Mouse (Mus musculus) lung, embryonic 15.5 days (tissue): ENCODE measurements around the gene Fryl. TPM values are rescaled to one million over a fixed set of nuclear protein-coding genes. Genes with fewer than 3 reads are reported as not detected.
A peak's percentile ranks its signal among the peaks of the same experiment; 100 is the strongest.

Experiments used
- ATAC-seq: fragments of 200-750 bp; cut with Nextera tagmentation; 2 replicates; pipeline ENCODE4 v1.8.0; 2017; ENCODE audit warnings: moderate number of reproducible peaks, borderline replicate concordance; ENCODE audit not compliant: low FRiP score, low TSS enrichment; ENCODE audit errors: extremely low read depth
- H3K27ac ChIP-seq: fragments of 300-500 bp; sonication (generic); 2 replicates; pipeline ENCODE4 v1.5.1; 2015; ENCODE audit warnings: moderate library complexity, mild to moderate bottlenecking, inconsistent platforms
- H3K27me3 ChIP-seq: fragments of 300-500 bp; sonication (generic); 2 replicates; pipeline ENCODE4 v1.6.1; 2015; ENCODE audit warnings: inconsistent platforms
- H3K36me3 ChIP-seq: fragments of 300-500 bp; sonication (generic); 2 replicates; pipeline ENCODE4 v1.6.1; 2015; ENCODE audit warnings: inconsistent platforms
- H3K4me1 ChIP-seq: fragments of 300-500 bp; sonication (generic); 2 replicates; pipeline ENCODE4 v1.6.1; 2015; ENCODE audit warnings: inconsistent platforms
- H3K4me2 ChIP-seq: fragments of 300-500 bp; sonication (generic); 2 replicates; pipeline ENCODE4 v1.6.1; 2015; ENCODE audit warnings: inconsistent platforms, mild to moderate bottlenecking, moderate library complexity
- H3K4me3 ChIP-seq: fragments of 300-500 bp; sonication (generic); 2 replicates; pipeline ENCODE4 v1.5.1; 2015; ENCODE audit warnings: mild to moderate bottlenecking, inconsistent platforms
- H3K9ac ChIP-seq: fragments of 300-500 bp; sonication (generic); 2 replicates; pipeline ENCODE4 v1.6.1; 2015; ENCODE audit warnings: inconsistent platforms
- H3K9me3 ChIP-seq: fragments of 300-500 bp; sonication (generic); 2 replicates; pipeline ENCODE4 v1.6.1; 2016; ENCODE audit warnings: inconsistent platforms
- WGBS: fragments of 180-500 bp; shearing (Covaris S2); methylation state at CpG from one replicate; pipeline ENCODE4 v1.1.7; 2015; 5-methylcytosine and 5-hydroxymethylcytosine counted together
- polyA plus RNA-seq: library from polyadenylated mRNA; unstranded; fragments of >200 nt; fragmentation: Nextera tagmentation; extraction: Ambion mirVana; gene quantifications from 2 replicates; pipeline ENCODE4 v1.2.1, GENCODE M21; 2015

The Fryl gene
- polyA plus RNA-seq, 1 experiment from 2014 or later, result 24.5 TPM

GRCm38 (mm10) chr5:73280567-73280850 is 24.1 kb upstream of the Fryl start:
- Histone ChIP-seq H3K4me3 (no peak overlapping the region), H3K4me2 (no peak overlapping the region), H3K36me3 (no peaks in the 10 kb centered on the region), H3K27me3 (no peaks in the 10 kb centered on the region), H3K9ac (no peak overlapping the region), H3K9me3 (no peaks in the 10 kb centered on the region), H3K4me1 (peaks cover 5% of the 10 kb centered on the region; the same call in 1 of the 2 replicates), H3K27ac (no peak overlapping the region)
- no peak for ATAC-seq
- 76% methylated on average over 4 of the region's 4 CpGs for WGBS

- Histone ChIP-seq H3K36me3 (no peaks in the 10 kb centered on the region), H3K4me2 (no peak overlapping the region), H3K27ac (no peak overlapping the region), H3K27me3 (no peaks in the 10 kb centered on the region), H3K4me1 (peaks cover 5% of the 10 kb centered on the region; the same call in 1 of the 2 replicates), H3K9ac (no peak overlapping the region), H3K9me3 (no peaks in the 10 kb centered on the region), H3K4me3 (no peak overlapping the region)
- ATAC-seq, result no peak
- WGBS, result 46% methylated on average over 4 of the region's 4 CpGs
Measured at GRCm38 (mm10) chr5:73279732-73280566, 23.5 kb upstream of the Fryl start.

- Histone ChIP-seq H3K27me3 (no peaks in the 10 kb centered on the region), H3K9ac (no peak overlapping the region), H3K27ac (no peak overlapping the region), H3K4me1 (peaks cover 5% of the 10 kb centered on the region; the same call in 1 of the 2 replicates), H3K4me3 (no peak overlapping the region), H3K4me2 (no peak overlapping the region), H3K36me3 (no peaks in the 10 kb centered on the region), H3K9me3 (no peaks in the 10 kb centered on the region)
- WGBS, result 49% methylated on average over 10 of the region's 10 CpGs
- ATAC-seq, result no peak
Measured at GRCm38 (mm10) chr5:73279190-73279589, 22.8 kb upstream of the Fryl start.

GRCm38 (mm10) chr5:73274941-73275340 is 18.5 kb upstream of the Fryl start:
- H3K27ac ChIP-seq, result no peak overlapping the region
- no peaks in the 10 kb centered on the region for H3K27me3 ChIP-seq
- ATAC-seq, result no peak
- H3K9me3 ChIP-seq, result no peaks in the 10 kb centered on the region
- no peak overlapping the region for H3K4me2 ChIP-seq
- peaks cover 5% of the 10 kb centered on the region; the same call in 1 of the 2 replicates for H3K4me1 ChIP-seq
- H3K36me3 ChIP-seq, result no peaks in the 10 kb centered on the region
- H3K4me3 ChIP-seq, result no peak overlapping the region
- H3K9ac ChIP-seq, result no peak overlapping the region
- WGBS, result 68% methylated on average over 2 of the region's 2 CpGs

- Histone ChIP-seq H3K27ac (no peak overlapping the region), H3K27me3 (no peaks in the 10 kb centered on the region), H3K4me2 (no peak overlapping the region), H3K9ac (no peak overlapping the region), H3K9me3 (no peaks in the 10 kb centered on the region), H3K4me3 (no peak overlapping the region), H3K36me3 (no peaks in the 10 kb centered on the region), H3K4me1 (peaks cover 7% of the 10 kb centered on the region; the same call in 1 of the 2 replicates)
- no peak for ATAC-seq
- 77% methylated on average over 4 of the region's 4 CpGs for WGBS
Measured at GRCm38 (mm10) chr5:73273171-73273570, 16.8 kb upstream of the Fryl start.

GRCm38 (mm10) chr5:73270612-73271011 is 14.2 kb upstream of the Fryl start:
- no peak overlapping the region for H3K4me2 ChIP-seq
- 57% methylated on average over 6 of the region's 6 CpGs for WGBS
- no peaks in the 10 kb centered on the region for H3K36me3 ChIP-seq
- no peak for ATAC-seq
- H3K9ac ChIP-seq, result no peak overlapping the region
- H3K27ac ChIP-seq, result no peak overlapping the region
- H3K4me1 ChIP-seq, result peaks cover 7% of the 10 kb centered on the region; the same call in 1 of the 2 replicates
- H3K9me3 ChIP-seq, result no peaks in the 10 kb centered on the region
- no peaks in the 10 kb centered on the region for H3K27me3 ChIP-seq
- no peak overlapping the region for H3K4me3 ChIP-seq

- H3K4me1 ChIP-seq, result peaks cover 7% of the 10 kb centered on the region; the same call in 1 of the 2 replicates
- 42% methylated on average over 11 of the region's 11 CpGs for WGBS
- H3K4me3 ChIP-seq, result no peak overlapping the region
- H3K36me3 ChIP-seq, result no peaks in the 10 kb centered on the region
- H3K9me3 ChIP-seq, result no peaks in the 10 kb centered on the region
- ATAC-seq, result peak; percentile 52; the same call in 1 of the 2 replicates
- H3K9ac ChIP-seq, result no peak overlapping the region
- no peak overlapping the region for H3K4me2 ChIP-seq
- H3K27me3 ChIP-seq, result no peaks in the 10 kb centered on the region
- H3K27ac ChIP-seq, result no peak overlapping the region; the same call in 1 of the 2 replicates
Measured at GRCm38 (mm10) chr5:73268636-73269213, 12.3 kb upstream of the Fryl start.

GRCm38 (mm10) chr5:73265460-73265859 is 9.0 kb upstream of the Fryl start:
- Histone ChIP-seq H3K4me3 (no peak overlapping the region), H3K4me1 (peaks cover 7% of the 10 kb centered on the region; the same call in 1 of the 2 replicates), H3K9ac (no peak overlapping the region), H3K4me2 (no peak overlapping the region), H3K36me3 (no peaks in the 10 kb centered on the region), H3K27me3 (no peaks in the 10 kb centered on the region), H3K9me3 (no peaks in the 10 kb centered on the region), H3K27ac (no peak overlapping the region)
- ATAC-seq, result no peak
- WGBS, result 23% methylated on average over 5 of the region's 5 CpGs

GRCm38 (mm10) chr5:73264122-73264521 is 7.7 kb upstream of the Fryl start:
- ATAC-seq, result no peak

GRCm38 (mm10) chr5:73257723-73258122 is 1.3 kb upstream of the Fryl start:
- no peaks in the 10 kb centered on the region for H3K9me3 ChIP-seq
- no peak overlapping the region for H3K9ac ChIP-seq
- peak overlapping the region; percentile 97; the same call in 1 of the 2 replicates for H3K4me3 ChIP-seq
- H3K4me1 ChIP-seq, result peaks cover 17% of the 10 kb centered on the region
- peak overlapping the region; percentile 75 for H3K4me2 ChIP-seq
- H3K27ac ChIP-seq, result no peak overlapping the region
- no peaks in the 10 kb centered on the region for H3K36me3 ChIP-seq
- ATAC-seq, result no peak
- WGBS, result 50% methylated on average over 8 of the region's 8 CpGs
- no peaks in the 10 kb centered on the region for H3K27me3 ChIP-seq

More at GRCm38 (mm10) chr5:73264122-73264521, 7.7 kb upstream of the Fryl start:
- WGBS, result 63% methylated on average over 5 of the region's 5 CpGs
- H3K27me3 ChIP-seq, result no peaks in the 10 kb centered on the region
- H3K9ac ChIP-seq, result no peak overlapping the region
- H3K4me3 ChIP-seq, result no peak overlapping the region
- no peak overlapping the region for H3K27ac ChIP-seq
- peaks cover 6% of the 10 kb centered on the region; the same call in 1 of the 2 replicates for H3K4me1 ChIP-seq
- H3K4me2 ChIP-seq, result no peak overlapping the region
- no peaks in the 10 kb centered on the region for H3K9me3 ChIP-seq
- no peaks in the 10 kb centered on the region for H3K36me3 ChIP-seq

GRCm38 (mm10) chr5:73257096-73257495 is 677 bp upstream of the Fryl start:
- no peak overlapping the region for H3K27ac ChIP-seq
- H3K9ac ChIP-seq, result peak overlapping the region; percentile 28; the same call in 1 of the 2 replicates
- WGBS, result 1% methylated on average over 11 of the region's 11 CpGs

More at GRCm38 (mm10) chr5:73257096-73257495, 677 bp upstream of the Fryl start:
- H3K4me2 ChIP-seq, result peak overlapping the region; percentile 75
- H3K4me3 ChIP-seq, result peak overlapping the region; percentile 97
- H3K9me3 ChIP-seq, result no peaks in the 10 kb centered on the region
- peak; percentile 9; the same call in 1 of the 2 replicates for ATAC-seq
- no peaks in the 10 kb centered on the region for H3K36me3 ChIP-seq
- H3K4me1 ChIP-seq, result peaks cover 18% of the 10 kb centered on the region
- H3K27me3 ChIP-seq, result no peaks in the 10 kb centered on the region
